Mouse (Mus musculus) cerebellum, adult 8-10 months (tissue): ENCODE results near the gene Trmt10a.
"Not testable (repeated sequence)": the region's sequence is repeated elsewhere in the genome, so short reads cannot be mapped to it uniquely, and the experiment has no call there.

Experiments
- DNase-seq: peaks from one replicate; pipeline ENCODE4 v3.0.0; 2022

The Trmt10a gene

GRCm38 (mm10) chr3:138138146-138138545, 5.1 kb upstream of the Trmt10a start:
- DNase-seq, result not testable (repeated sequence)

- DNase-seq, result no peak
Observed at GRCm38 (mm10) chr3:138139663-138140062, 3.6 kb upstream of the Trmt10a start.

- peak; percentile 16 for DNase-seq
Observed at GRCm38 (mm10) chr3:138142052-138142732, 1.1 kb upstream of the Trmt10a start.

- no peak for DNase-seq
Observed at GRCm38 (mm10) chr3:138142733-138143314, 424 bp upstream of the Trmt10a start.

- DNase-seq, result no peak
Observed at GRCm38 (mm10) chr3:138144060-138144641, 903 bp downstream of the Trmt10a start.

- DNase-seq, result peak; percentile 79
Observed at GRCm38 (mm10) chr3:138144642-138145171, 1.5 kb downstream of the Trmt10a start, which contains the start of gene Mttp. Gene Mttp (minus strand): TSS chr3:138144968.

GRCm38 (mm10) chr3:138148811-138149210, 5.6 kb downstream of the Trmt10a start:
- DNase-seq, result no peak

GRCm38 (mm10) chr3:138155062-138155461, 11.8 kb downstream of the Trmt10a start:
- DNase-seq, result no peak

- DNase-seq, result no peak
Observed at GRCm38 (mm10) chr3:138156651-138157050, 13.4 kb downstream of the Trmt10a start.

GRCm38 (mm10) chr3:138161623-138162022, 18.4 kb downstream of the Trmt10a start:
- no peak for DNase-seq

GRCm38 (mm10) chr3:138162553-138163183, 19.4 kb downstream of the Trmt10a start:
- no peak for DNase-seq

- DNase-seq, result no peak
Observed at GRCm38 (mm10) chr3:138173291-138173690, 30.0 kb downstream of the Trmt10a start.

GRCm38 (mm10) chr3:138175551-138175950, 32.3 kb downstream of the Trmt10a start:
- DNase-seq, result no peak

- DNase-seq, result no peak
Observed at GRCm38 (mm10) chr3:138182019-138182418, 38.8 kb downstream of the Trmt10a start.

- DNase-seq, result no peak
Observed at GRCm38 (mm10) chr3:138183371-138183770, 40.1 kb downstream of the Trmt10a start.

GRCm38 (mm10) chr3:138185290-138185689, 42.0 kb downstream of the Trmt10a start:
- no peak for DNase-seq

GRCm38 (mm10) chr3:138185995-138186930, 43.0 kb downstream of the Trmt10a start:
- DNase-seq, result no peak

- no peak for DNase-seq
Observed at GRCm38 (mm10) chr3:138192260-138192659, 49.0 kb downstream of the Trmt10a start.

GRCm38 (mm10) chr3:138193683-138194302, 50.5 kb downstream of the Trmt10a start, which contains the start of gene 4930579F01Rik:
Gene 4930579F01Rik (minus strand): TSS chr3:138193825.
- DNase-seq, result no peak

GRCm38 (mm10) chr3:138197093-138197492, 53.8 kb downstream of the Trmt10a start:
- no peak for DNase-seq

GRCm38 (mm10) chr3:138197556-138197955, 54.3 kb downstream of the Trmt10a start:
- DNase-seq, result no peak
